Mouse (Mus musculus) frontal cortex, postnatal 25 days (tissue): ENCODE measurements around the gene Dlg1.
"Not testable (repeated sequence)": the region's sequence is repeated elsewhere in the genome, so short reads cannot be mapped to it uniquely, and the experiment has no call there.

ENCODE experiments used
- DNase-seq, 2 experiments: peaks; one replicate each; pipeline ENCODE4 v3.0.0; 2022; ENCODE audit warnings: low spot score in 2 of 2

Dlg1 gene

DNA sequence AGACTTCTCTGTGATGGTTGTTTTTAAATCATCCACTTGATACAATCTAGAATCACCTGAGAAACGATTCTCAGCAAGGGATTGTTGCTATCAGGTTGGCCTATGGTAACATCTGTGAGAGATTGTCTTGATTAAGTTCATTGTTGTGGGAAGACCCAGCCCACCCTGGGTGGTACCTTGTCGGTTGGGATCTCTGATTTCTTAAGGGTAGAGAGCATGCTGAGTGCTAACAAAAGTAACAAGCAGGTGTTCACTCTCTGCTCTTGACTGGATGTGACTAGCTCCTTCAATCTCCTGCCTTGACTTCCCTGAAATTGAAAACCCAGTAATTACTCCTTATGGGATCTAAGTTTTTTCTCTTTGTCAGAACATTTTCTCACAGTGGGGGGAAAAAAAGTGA, 5.7 kb upstream of the Dlg1 start:
- DNase-seq, result no peak

DNA sequence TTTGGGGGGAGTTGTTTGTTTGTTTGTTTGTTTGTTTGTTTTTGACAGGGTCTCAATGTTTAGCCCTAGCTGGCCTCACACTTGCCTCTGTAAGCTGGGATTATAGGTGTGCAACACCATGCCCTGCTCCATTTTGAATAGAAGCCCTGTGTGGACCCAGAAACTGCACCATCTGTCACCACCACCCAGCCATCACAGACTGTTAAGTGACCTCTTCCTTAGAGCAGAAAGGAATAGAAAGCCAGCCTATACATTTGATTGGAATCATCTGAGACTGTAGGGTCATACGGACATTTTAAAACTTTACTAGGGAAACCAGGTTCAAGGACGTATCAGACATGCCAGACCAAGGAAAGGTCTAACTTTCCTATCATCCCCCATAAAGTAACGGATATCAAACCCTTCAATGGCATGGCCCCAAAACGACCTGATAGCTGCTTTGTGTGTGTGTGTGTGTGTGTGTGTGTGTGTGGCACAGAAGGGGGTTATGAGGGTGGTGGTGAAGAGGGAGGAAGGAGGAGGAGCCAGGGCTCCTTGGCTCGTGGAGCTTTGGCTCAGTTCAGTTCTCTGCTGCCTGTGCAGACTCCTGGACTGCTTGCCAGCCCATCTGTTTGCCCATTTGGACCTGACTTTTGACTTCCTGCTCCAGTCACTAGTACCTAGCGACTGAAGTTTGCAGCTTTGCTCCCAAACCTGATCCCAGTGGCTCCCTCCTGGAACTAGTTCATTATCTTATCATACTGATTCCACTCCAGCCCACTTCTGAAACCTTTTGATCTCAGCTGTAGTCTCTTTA, 4.5 kb upstream of the Dlg1 start:
- DNase-seq, result no peak

GRCm38 (mm10) chr16:31659453-31659852, 3.8 kb upstream of the Dlg1 start:
- DNase-seq, result no peak

DNA sequence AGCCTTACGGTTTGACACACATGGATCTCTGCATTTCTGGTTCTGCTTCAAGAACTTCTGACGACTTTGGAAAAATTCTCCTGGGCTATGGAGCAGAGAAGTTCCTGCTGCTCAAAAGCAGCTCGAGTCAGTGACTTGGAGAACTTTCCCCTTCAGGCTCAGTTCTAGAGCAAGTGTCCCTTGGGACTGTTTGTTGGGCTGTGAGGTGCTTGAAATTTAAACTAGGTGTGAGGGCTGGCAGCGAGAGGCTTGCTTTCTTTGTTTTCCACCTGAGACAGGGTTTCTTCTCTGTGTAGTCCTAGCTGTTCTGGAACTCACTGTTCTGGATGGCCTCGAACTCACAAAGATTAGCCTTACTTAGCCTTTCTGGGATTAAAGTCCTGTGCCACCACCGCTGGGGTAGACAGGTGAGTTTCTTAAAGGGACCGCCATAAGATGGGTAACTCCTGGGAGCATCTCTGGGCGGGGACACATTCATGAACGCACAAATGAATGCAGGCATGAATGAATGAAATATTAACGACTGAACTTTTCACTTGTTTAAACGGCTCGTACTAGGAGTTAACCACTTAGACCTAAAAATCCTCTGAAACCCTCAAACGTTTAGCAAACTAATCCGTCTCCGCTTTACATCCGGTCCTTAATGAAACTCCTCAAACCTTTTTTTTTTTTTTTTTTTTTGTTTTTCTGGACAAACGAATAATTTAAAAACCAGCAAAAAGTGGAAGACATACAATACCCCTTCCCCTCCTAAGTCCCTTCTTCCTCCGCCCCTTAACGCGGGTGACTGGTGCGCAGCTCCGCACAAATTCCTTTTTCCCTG, 476 bp upstream of the Dlg1 start:
- DNase-seq, result no peak

- DNase-seq, result no peak
Observed at GRCm38 (mm10) chr16:31664287-31664597, 999 bp downstream of the Dlg1 start.

GRCm38 (mm10) chr16:31672202-31672601, 9.0 kb downstream of the Dlg1 start:
- DNase-seq, result no peak

GRCm38 (mm10) chr16:31677463-31677862, 14.2 kb downstream of the Dlg1 start:
- DNase-seq, result no peak

DNA sequence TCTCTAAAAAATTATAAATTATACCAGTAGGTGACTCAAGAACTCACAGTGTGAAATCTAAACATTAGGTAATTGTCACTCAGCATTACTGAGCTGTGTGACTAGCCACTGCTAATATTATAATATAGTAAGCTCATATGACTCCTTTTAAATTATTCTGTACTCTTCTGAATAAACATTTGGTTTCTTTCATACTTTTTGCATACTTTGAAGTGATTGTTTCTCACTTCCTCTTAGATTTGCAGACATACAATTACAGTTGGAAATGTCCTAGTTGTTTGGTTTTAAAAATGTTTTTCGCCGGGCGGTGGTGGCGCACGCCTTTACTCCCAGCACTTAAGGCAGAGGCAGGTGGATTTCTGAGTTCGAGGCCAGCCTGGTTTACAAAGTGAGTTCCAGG, 19.0 kb downstream of the Dlg1 start:
- DNase-seq, result no peak

DNA sequence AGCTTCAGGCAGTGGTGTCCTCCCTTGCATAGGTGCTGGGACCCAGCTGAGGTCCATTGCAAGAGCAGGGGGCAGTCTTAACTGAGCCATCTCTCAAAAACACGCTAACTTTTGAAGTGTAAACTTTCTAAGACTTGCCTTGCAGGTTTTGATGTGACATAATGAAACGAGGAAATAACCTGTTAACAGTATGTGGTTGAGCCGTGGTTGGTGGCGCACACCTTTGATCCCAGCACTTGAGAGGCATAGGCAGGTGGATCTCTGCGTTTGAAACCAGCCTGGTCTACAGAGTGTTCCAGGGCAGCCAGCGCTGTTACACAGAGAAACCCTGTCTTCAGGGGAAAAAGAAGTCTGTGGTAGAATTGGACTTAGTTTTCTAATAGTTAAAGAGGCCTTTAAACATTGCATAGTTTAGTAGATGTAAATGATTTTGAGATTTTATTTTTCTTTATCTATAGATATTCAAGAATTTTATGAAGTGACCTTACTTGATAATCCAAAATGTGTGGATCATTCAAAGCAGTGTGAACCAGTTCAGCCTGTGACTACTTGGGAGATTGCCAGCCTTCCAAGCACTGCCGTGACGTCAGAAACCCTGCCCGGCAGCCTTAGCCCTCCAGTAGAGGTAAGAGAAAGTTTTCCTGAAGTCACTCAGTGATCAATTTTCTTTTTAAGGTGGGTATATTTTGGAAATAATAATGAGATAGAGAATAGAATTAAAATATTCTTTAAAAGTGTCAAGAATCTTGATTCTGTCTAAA, 20.6 kb downstream of the Dlg1 start:
- DNase-seq, result no peak

DNA sequence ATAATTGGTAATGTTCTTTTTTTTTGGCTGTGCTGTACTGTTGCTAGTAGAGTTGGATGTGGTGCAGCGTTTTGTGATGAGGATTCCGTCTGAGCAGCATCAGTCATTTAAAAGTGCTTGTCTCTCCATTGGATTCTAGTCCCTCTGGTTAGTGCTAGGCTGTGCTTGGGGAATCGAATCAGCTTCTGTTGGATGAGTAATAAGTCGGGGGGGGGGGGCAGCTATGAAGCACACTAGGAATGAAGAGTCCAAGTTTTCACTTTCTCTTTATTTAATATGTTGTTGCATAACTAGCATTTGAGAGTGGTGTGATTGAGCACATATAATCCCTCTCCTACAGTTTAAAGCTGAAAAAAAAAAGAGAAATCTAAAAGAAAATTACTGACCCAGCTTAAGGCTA, 21.5 kb downstream of the Dlg1 start:
- no peak for DNase-seq

GRCm38 (mm10) chr16:31687766-31688165, 24.5 kb downstream of the Dlg1 start:
- DNase-seq, result no peak

DNA sequence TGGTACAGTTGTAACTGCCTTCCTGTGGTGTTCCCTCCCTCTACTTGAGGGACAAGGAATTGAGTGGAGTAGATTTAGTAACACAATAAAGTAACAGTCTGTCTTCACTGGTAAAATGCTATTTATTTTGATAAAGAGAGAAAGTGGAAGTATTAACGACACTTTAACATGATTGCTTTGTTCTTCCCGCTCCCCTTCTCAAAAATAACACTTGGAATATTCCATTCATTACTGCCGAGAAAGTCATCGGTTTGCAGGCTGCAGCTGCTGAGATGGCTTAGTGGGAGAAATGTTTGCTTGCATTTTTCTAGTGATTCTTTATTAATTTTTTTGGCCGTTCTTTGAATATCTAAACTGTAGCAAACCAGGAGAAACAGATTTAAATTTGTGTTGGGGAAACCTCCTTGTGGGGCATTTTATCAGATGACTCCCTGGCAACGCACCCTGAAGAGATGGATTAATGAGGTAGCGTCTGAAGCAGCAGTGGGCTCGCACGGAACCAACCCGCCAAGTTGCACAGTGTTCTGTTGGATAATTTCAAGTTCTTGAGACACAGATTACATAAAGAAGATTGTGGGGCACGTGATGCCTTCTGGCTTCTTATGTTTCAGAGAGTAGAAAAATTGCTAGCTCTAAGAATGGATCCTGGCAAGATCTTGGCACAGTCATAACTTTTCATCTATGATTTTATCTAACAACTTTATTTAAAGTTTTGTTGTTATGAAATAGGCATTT, 32.2 kb downstream of the Dlg1 start:
- DNase-seq, result peak in 1 of 2 experiments; percentile 31

- DNase-seq, result no peak
Observed at GRCm38 (mm10) chr16:31696367-31696766, 33.1 kb downstream of the Dlg1 start.

GRCm38 (mm10) chr16:31697341-31697740, 34.1 kb downstream of the Dlg1 start:
- DNase-seq, result no peak

DNA sequence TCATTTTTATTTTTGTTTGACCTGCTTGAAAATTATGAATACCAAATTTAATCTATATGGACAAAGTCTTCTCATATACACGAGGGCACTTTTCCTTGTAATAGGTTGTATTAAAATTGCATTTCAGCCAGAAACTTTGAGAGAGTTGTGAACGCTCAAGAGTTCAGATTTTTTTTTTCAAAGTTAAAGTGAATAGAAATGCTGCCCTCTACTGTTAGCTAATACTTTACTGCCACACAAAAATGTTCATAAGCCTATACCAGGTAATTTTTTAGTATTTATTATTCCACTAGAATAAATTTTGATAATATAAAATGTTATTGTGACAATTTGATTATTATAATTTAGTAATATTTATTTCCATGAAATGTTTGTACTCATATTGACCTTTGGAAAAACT, 42.0 kb downstream of the Dlg1 start:
- no peak for DNase-seq

GRCm38 (mm10) chr16:31705904-31706303, 42.7 kb downstream of the Dlg1 start:
- no peak for DNase-seq

- DNase-seq, result no peak
Observed at GRCm38 (mm10) chr16:31707326-31707725, 44.1 kb downstream of the Dlg1 start.

DNA sequence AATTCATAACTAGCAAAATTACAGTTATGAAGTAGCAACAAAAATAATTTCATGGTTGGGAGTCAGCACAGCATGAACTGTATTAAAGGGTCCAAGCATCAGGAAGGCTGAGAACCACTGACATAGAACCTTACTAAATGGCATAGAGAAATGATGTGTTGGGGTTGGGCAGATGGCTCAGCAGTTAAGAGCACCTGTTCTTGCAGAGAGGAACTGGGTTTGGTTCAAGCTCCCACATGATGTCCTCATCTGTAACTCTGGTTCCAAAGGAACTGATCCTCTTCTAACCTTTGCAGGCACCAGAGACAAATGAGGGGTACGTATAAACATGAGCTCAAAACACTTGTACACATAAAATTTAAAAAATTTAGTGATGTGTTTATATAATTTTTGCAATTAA, 59.7 kb downstream of the Dlg1 start:
- DNase-seq, result no peak

GRCm38 (mm10) chr16:31724121-31724520, 60.9 kb downstream of the Dlg1 start:
- no peak for DNase-seq

GRCm38 (mm10) chr16:31724818-31725217, 61.6 kb downstream of the Dlg1 start:
- no peak for DNase-seq

DNA sequence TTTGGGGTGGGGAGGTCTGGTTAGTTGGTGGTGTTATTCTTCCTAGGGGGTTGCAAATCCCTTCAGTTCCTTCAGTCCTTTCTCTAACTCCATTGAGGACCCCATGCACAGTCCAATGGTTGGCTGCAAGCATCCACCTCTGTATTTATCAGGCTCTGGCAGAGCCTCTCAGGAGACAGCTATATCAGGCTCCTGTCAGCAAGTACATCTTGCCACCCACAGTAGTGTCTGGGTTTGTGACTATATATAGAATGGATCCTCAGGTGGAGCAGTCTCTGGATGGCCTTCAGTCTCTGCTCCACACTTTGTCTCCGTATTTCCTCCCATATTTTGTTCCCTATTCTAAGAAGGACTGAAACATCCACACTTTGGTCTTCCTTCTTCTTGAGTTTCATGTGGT, 67.7 kb downstream of the Dlg1 start:
- DNase-seq, result not testable (repeated sequence)

GRCm38 (mm10) chr16:31737081-31737480, 73.8 kb downstream of the Dlg1 start:
- DNase-seq, result no peak
